Mouse (Mus musculus): ENCODE measurements around the gene Irgc1.

- TF ChIP-seq CTCF (IDR thresholded peaks at IDR 0.05 in 2 of 3, conservative IDR thresholded peaks at IDR 0.05 in 1 of 3; ENCODE audit: control insufficient read depth in 1 of 3, insufficient read depth in 1 of 3, low read depth in 2 of 3, low read length in 3 of 3, poor library complexity in 1 of 3, severe bottlenecking in 1 of 3) (no peak), POLR2A (IDR thresholded peaks at IDR 0.05; ENCODE audit: control insufficient read depth in 1 of 2, insufficient read depth in 1 of 2, low read depth in 1 of 2, low read length in 2 of 2, poor library complexity in 1 of 2) (no peak), TCF12 (IDR thresholded peaks at IDR 0.05; ENCODE audit: low read depth, low read length) (no peak), CHD2 (IDR thresholded peaks at IDR 0.05; ENCODE audit: low read length) (no peak), NELFE (IDR thresholded peaks at IDR 0.05; ENCODE audit: low read depth, low read length) (no peak), UBTF (IDR thresholded peaks at IDR 0.05; ENCODE audit: borderline replicate concordance, insufficient read depth, low read depth, low read length) (no peak)
Measured at GRCm38 (mm10) chr7:24442313-24442712, 9.8 kb downstream of the Irgc1 start.

Measured in MEL (cell line).